Mouse (Mus musculus) lung, postnatal 0 days (tissue): ENCODE measurements around the gene Igfn1.

Source experiments
- CTCF ChIP-seq: IDR thresholded peaks from 2 replicates; pipeline ENCODE4 v1.5.1; 2016; ENCODE audit warnings: antibody characterized with exemption, mild to moderate bottlenecking
- EP300 ChIP-seq: IDR thresholded peaks from 2 replicates; pipeline ENCODE4 v1.6.1; 2016; ENCODE audit warnings: antibody characterized with exemption, mild to moderate bottlenecking, control low read depth

DNA sequence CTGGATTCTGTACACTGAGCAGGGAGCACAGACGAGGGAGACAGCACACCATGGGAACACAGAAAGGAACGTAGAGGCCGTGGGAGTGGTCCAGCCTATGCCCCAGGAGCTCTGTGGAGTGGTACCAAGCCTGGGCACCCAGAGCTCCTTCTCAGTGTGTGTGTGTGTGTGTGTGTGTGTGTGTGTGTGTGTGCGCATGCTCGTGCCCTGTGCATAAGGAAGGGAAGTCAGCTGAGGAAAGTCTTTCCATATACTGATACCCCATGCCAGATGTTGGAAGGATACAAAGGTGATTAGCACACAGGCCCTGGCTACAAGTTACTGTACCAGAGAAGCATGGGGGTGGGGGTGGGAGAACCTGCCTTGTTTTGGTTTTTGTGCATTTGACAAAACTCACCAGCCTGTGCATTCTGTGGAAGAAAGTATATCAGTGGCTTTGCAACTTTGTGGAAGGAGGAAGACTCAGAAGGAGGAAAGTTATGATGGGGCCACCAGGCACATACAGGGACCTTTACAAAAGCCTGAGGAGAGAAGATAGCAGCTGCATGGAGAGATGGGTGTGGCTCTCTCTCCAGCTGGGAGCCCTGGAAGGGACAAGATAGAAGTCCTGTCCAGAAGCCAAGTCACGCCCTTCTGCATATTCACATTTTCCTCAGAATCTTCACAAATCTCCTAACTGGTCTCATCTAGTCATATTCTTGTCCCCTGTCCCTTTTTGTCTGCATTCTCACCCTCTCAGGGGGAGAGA, 64.7 kb downstream of the Igfn1 start:
- TF ChIP-seq EP300 (no peak), CTCF (no peak)
